Mouse (Mus musculus) heart, adult 2 months (tissue): ENCODE measurements around the gene Btbd3. TPM values are rescaled to one million over a fixed set of nuclear protein-coding genes. Genes with fewer than 3 reads are reported as not detected.

Experiments
- DNase-seq, 2 experiments: peaks; one replicate each; pipeline ENCODE4 v3.0.0; 2021
- H3K27ac ChIP-seq: fragments of 200-600 bp; 2 replicates; pipeline ENCODE4 v1.8.1; 2022
- H3K27me3 ChIP-seq: fragments of 200-500 bp; 2 replicates; pipeline ENCODE4 v1.6.1; 2012; ENCODE audit warnings: mild to moderate bottlenecking, low read length, inconsistent platforms, mixed read lengths; ENCODE audit not compliant: control insufficient read depth, insufficient read depth
- H3K36me3 ChIP-seq: fragments of 200-500 bp; 2 replicates; pipeline ENCODE4 v1.6.1; 2012; ENCODE audit warnings: low read length, inconsistent platforms; ENCODE audit not compliant: control insufficient read depth, insufficient read depth
- H3K4me1 ChIP-seq: fragments of 200-500 bp; 2 replicates; pipeline ENCODE4 v1.6.1; 2011; ENCODE audit warnings: low read length; ENCODE audit not compliant: control insufficient read depth, insufficient read depth
- H3K4me3 ChIP-seq: fragments of 200-600 bp; 2 replicates; pipeline ENCODE4 v1.8.1; 2022
- H3K79me2 ChIP-seq: fragments of 200-500 bp; replicated peaks from 2 replicates; pipeline ENCODE4 v1.6.1; 2012; ENCODE audit warnings: mild to moderate bottlenecking, inconsistent platforms, low read length, moderate library complexity, mixed read lengths; ENCODE audit not compliant: control insufficient read depth, insufficient read depth
- H3K9ac ChIP-seq: fragments of 200-500 bp; 2 replicates; pipeline ENCODE4 v1.6.1; 2012; ENCODE audit warnings: low read depth, mild to moderate bottlenecking, control low read depth, inconsistent platforms, low read length, mixed read lengths
- CTCF ChIP-seq: fragments of 200-600 bp; IDR thresholded peaks from 2 replicates; pipeline ENCODE4 v1.8.1; 2022; ENCODE audit warnings: antibody characterized with exemption, mild to moderate bottlenecking, moderate library complexity
- EP300 ChIP-seq: fragments of 200-500 bp; IDR thresholded peaks from 2 replicates; pipeline ENCODE4 v1.6.1; 2011; ENCODE audit warnings: low read depth, low read length, control low read depth; ENCODE audit not compliant: insufficient read depth
- POLR2A ChIP-seq: fragments of 200-500 bp; IDR thresholded peaks from 2 replicates; pipeline ENCODE4 v1.6.1; 2011; ENCODE audit warnings: mild to moderate bottlenecking, low read depth, low read length, control low read depth; ENCODE audit not compliant: insufficient read depth
- WGBS: fragments of 180-500 bp; shearing (Covaris S2); methylation state at CpG from one replicate; pipeline ENCODE4 v1.1.7; 2018; 5-methylcytosine and 5-hydroxymethylcytosine counted together
- intact Hi-C: fragments of 180-260 bp; cut with DNase I; formaldehyde crosslinking; loops from one replicate; pipeline ENCODE4 v1.15.1; 2025
- polyA plus RNA-seq: library from polyadenylated mRNA; depleted of rRNA; stranded (reverse); fragments of >200 nt; gene quantifications from 2 replicates; pipeline ENCODE4 v1.2.3, GENCODE M21; 2012
- total RNA-seq, 2 experiments: library from RNA; stranded (reverse); gene quantifications; 2 replicates each; pipeline ENCODE4 v1.2.3; 2021

Btbd3 gene
- total and polyA plus RNA-seq, 3 experiments, result 7.1 to 14.4 (median 12.9) TPM

DNA sequence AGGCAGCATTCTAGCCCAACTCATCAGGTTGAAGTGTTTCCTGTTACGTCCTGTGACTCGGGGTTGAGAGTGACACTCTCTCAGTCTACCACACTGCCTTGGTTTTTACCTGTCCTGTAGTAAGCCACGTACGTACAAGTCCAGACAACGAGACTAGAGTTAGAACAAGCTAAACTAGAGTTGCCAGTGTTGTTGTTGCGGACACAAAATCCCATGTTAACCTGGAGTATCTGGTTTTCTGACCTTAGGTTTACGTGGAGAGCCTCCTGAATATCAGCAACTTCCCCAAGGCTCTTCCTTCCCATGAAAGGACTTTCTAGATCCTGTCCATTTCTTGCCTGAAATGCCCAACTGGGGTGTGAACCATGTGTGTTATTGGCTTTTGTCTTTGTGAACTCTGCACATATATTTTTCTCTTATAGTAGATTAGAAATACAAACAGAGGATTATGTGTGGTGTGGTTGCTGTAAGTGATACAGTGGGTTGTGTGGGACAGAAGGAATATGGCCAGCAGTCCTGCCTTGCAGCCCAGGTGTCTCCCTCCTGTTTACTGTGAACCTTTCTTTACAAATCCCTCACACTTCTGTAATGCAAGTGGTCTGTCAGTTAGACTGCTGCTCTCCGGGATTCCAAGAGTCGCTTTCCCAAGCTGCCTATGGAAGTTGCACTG, 17.2 kb downstream of the Btbd3 start:
- intact Hi-C loops, result no loop called here
- peaks cover 13% of the 10 kb centered on the region for H3K4me1 ChIP-seq

DNA sequence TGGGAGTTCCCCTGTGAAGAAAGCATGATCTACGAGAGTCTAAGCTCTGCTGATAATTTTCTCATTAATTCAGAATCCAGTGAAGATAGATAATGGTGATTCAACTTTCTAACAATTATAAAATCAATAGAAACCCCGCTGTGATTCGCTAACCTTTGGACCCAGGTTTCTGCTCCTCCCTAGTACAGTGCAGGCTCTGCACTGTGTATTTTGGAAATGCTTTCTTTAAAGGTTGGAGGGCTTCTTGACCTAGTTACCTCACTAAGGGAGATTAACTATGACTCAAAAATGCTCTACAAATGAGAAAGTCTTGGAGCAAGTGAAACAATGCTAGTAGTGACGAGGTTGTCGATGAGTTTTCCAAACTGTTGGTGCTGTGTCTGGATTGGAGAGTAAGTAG, 17.7 kb downstream of the Btbd3 start:
- no peak overlapping the region for H3K4me3 ChIP-seq
- no peaks in the 10 kb centered on the region for H3K27me3 ChIP-seq
- no peak overlapping the region for H3K9ac ChIP-seq
- TF ChIP-seq CTCF (no peak), EP300 (no peak), POLR2A (no peak)
- WGBS, result 64% methylated on average over 5 of the region's 5 CpGs
- no peaks in the 10 kb centered on the region; the same call in none of the 2 replicates for H3K36me3 ChIP-seq
- H3K4me1 ChIP-seq, result peaks cover 13% of the 10 kb centered on the region
- H3K27ac ChIP-seq, result no peak overlapping the region
- DNase-seq, result no peak
- intact Hi-C loops, result no loop called here
- peaks cover 7% of the 10 kb centered on the region for H3K79me2 ChIP-seq

More for the DNA sequence above, 17.2 kb downstream of the Btbd3 start:
- H3K9ac ChIP-seq, result no peak overlapping the region
- peaks cover 7% of the 10 kb centered on the region for H3K79me2 ChIP-seq
- WGBS, result 69% methylated on average over 9 of the region's 9 CpGs
- TF ChIP-seq POLR2A (no peak), EP300 (no peak), CTCF (no peak)
- H3K36me3 ChIP-seq, result no peaks in the 10 kb centered on the region; the same call in none of the 2 replicates
- no peak overlapping the region for H3K27ac ChIP-seq
- no peak overlapping the region for H3K4me3 ChIP-seq
- no peak for DNase-seq
- no peaks in the 10 kb centered on the region for H3K27me3 ChIP-seq

- peak overlapping the region; percentile 66 for H3K4me3 ChIP-seq
- DNase-seq, result peak; percentile 78 to 79
- H3K27me3 ChIP-seq, result no peaks in the 10 kb centered on the region
- peaks cover 5% of the 10 kb centered on the region for H3K79me2 ChIP-seq
- peaks cover 13% of the 10 kb centered on the region for H3K4me1 ChIP-seq
- 4% methylated on average over 17 of the region's 17 CpGs for WGBS
- H3K27ac ChIP-seq, result peak overlapping the region; percentile 80
- TF ChIP-seq EP300 (0 out of 2 replicates have a peak, but pooled peaks have one; percentile 43), CTCF (peak; percentile 34), POLR2A (peak; percentile 96)
- intact Hi-C loops, result loop anchor here (2.0 kb wide), 2 partner anchors 13 to 155 kb away; no protein-coding TSS in a partner anchor
- H3K9ac ChIP-seq, result peak overlapping the region; percentile 72
- H3K36me3 ChIP-seq, result peaks cover 2% of the 10 kb centered on the region
Observed at GRCm38 (mm10) chr2:138277842-138278691, 21.7 kb downstream of the Btbd3 start.

- Histone ChIP-seq H3K79me2 (peaks cover 5% of the 10 kb centered on the region), H3K4me1 (peaks cover 10% of the 10 kb centered on the region), H3K4me3 (peak overlapping the region; percentile 66), H3K27ac (peak overlapping the region; percentile 80), H3K36me3 (peaks cover 2% of the 10 kb centered on the region), H3K9ac (peak overlapping the region; percentile 72), H3K27me3 (no peaks in the 10 kb centered on the region)
- 24% methylated on average over 15 of the region's 15 CpGs for WGBS
- DNase-seq, result peak; percentile 42 to 65
- TF ChIP-seq EP300 (no peak), POLR2A (0 out of 2 replicates have a peak, but pooled peaks have one; percentile 17), CTCF (no peak)
- intact Hi-C loops, result loop anchor here (1.0 to 2.0 kb wide), 3 partner anchors 14 to 154 kb away; no protein-coding TSS in a partner anchor
Observed at GRCm38 (mm10) chr2:138278853-138279640, 22.7 kb downstream of the Btbd3 start.

DNA sequence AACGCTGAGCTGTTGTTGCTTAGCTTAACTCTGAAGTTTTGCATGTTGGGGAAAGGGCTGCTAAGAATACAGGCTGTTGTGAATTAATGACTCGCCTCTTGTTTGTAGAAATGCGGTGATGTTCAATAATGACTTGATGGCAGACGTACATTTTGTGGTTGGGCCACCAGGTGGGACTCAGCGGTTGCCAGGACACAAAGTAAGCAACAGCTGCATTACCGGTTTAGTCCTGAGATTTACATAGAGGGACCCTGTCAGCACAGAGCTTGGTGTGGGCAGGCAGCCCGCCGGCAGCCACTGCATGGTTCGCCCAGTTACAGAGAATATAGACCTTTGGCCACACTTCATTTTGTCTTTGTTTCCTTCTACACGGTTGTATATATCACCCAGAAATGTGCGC, 23.3 kb downstream of the Btbd3 start:
- Histone ChIP-seq H3K27me3 (no peaks in the 10 kb centered on the region), H3K36me3 (peaks cover 2% of the 10 kb centered on the region; the same call in 1 of the 2 replicates), H3K27ac (peak overlapping the region; percentile 80), H3K4me1 (peaks cover 8% of the 10 kb centered on the region), H3K9ac (peak overlapping the region; percentile 72), H3K79me2 (peaks cover 3% of the 10 kb centered on the region), H3K4me3 (peak overlapping the region; percentile 66)
- TF ChIP-seq POLR2A, result no peak
- peak; percentile 40 for TF ChIP-seq CTCF
- 34% methylated on average over 11 of the region's 11 CpGs for WGBS
- DNase-seq, result peak; percentile 30 to 52
- intact Hi-C loops, result loop anchor here (1.0 to 10.0 kb wide), 7 partner anchors 15 to 247 kb away; partner anchors contain the start of gene Btbd3
